Mouse (Mus musculus) layer of hippocampus, adult 8-10 months (tissue): ENCODE measurements at regions not wholly inside any gene's neighbourhood (a gene's known extent, or its start where the extent isn't known, plus 50 kb on each side); places are given as distances from the start of the nearest gene placed in this dataset.
A peak's percentile ranks its signal among the peaks of the same experiment; 100 is the strongest.
"Not testable (repeated sequence)": the region's sequence is repeated elsewhere in the genome, so short reads cannot be mapped to it uniquely, and the experiment has no call there.

ENCODE experiments used
- DNase-seq, 2 experiments: peaks; one replicate each; pipeline ENCODE4 v3.0.0; 2022; ENCODE audit warnings: low spot score in 2 of 2

- DNase-seq = no peak
Measured at GRCm38 (mm10) chr17:50397324-50397723, 103.9 kb upstream of the Dazl start.

GRCm38 (mm10) chr17:50407249-50407990 lies 101.8 kb upstream of the Plcl2 start:
- peak; percentile 62 to 64 for DNase-seq

- DNase-seq = no peak
Measured at GRCm38 (mm10) chr17:50408581-50408980, 100.6 kb upstream of the Plcl2 start.

- DNase-seq = no peak
Measured at GRCm38 (mm10) chr17:50409271-50409670, 99.9 kb upstream of the Plcl2 start.

- no peak for DNase-seq
Measured at GRCm38 (mm10) chr17:50409895-50410294, 99.3 kb upstream of the Plcl2 start.

GRCm38 (mm10) chr17:50410296-50410695 lies 98.9 kb upstream of the Plcl2 start:
- DNase-seq = no peak

GRCm38 (mm10) chr17:50412446-50412845 lies 96.8 kb upstream of the Plcl2 start:
- DNase-seq = no peak

- no peak for DNase-seq
Measured at GRCm38 (mm10) chr17:50413916-50414315, 95.3 kb upstream of the Plcl2 start.

- no peak for DNase-seq
Measured at GRCm38 (mm10) chr17:50415331-50416005, 93.7 kb upstream of the Plcl2 start.

GRCm38 (mm10) chr17:50416119-50416518 lies 93.1 kb upstream of the Plcl2 start:
- no peak for DNase-seq

- no peak for DNase-seq
Measured at GRCm38 (mm10) chr17:50416538-50417113, 92.6 kb upstream of the Plcl2 start.

GRCm38 (mm10) chr17:50418863-50419383 lies 90.3 kb upstream of the Plcl2 start:
- peak in 1 of 2 experiments; percentile 37 for DNase-seq

GRCm38 (mm10) chr17:50419551-50419950 lies 89.7 kb upstream of the Plcl2 start:
- DNase-seq = not testable (repeated sequence)

- no peak for DNase-seq
Measured at GRCm38 (mm10) chr17:50419966-50420365, 89.2 kb upstream of the Plcl2 start.

GRCm38 (mm10) chr17:50420690-50421089 lies 88.5 kb upstream of the Plcl2 start:
- DNase-seq = no peak

- no peak for DNase-seq
Measured at GRCm38 (mm10) chr17:50421476-50421875, 87.7 kb upstream of the Plcl2 start.

GRCm38 (mm10) chr17:50425110-50425509 lies 84.1 kb upstream of the Plcl2 start:
- DNase-seq = no peak

- DNase-seq = no peak
Measured at GRCm38 (mm10) chr17:50425531-50425930, 83.7 kb upstream of the Plcl2 start.

GRCm38 (mm10) chr17:50426146-50426545 lies 83.1 kb upstream of the Plcl2 start:
- DNase-seq = no peak

GRCm38 (mm10) chr17:50427331-50428003 lies 81.7 kb upstream of the Plcl2 start:
- no peak for DNase-seq

- no peak for DNase-seq
Measured at GRCm38 (mm10) chr17:50428004-50428560, 81.1 kb upstream of the Plcl2 start.
